Mouse (Mus musculus) forebrain, embryonic 15.5 days (tissue): ENCODE results near the gene Hdlbp. TPM values are rescaled to one million over a fixed set of nuclear protein-coding genes. Genes with fewer than 3 reads are reported as not detected.
A peak's percentile ranks its signal among the peaks of the same experiment; 100 is the strongest.
"Not testable (repeated sequence)": the region's sequence is repeated elsewhere in the genome, so short reads cannot be mapped to it uniquely, and the experiment has no call there.

ENCODE experiments used
- ATAC-seq: fragments of 200-750 bp; cut with Nextera tagmentation; replicated peaks from 2 replicates; pipeline ENCODE4 v1.8.0; 2017; ENCODE audit warnings: mild to moderate bottlenecking, moderate TSS enrichment, moderate library complexity
- H3K27ac ChIP-seq: fragments of 300-500 bp; sonication (generic); replicated peaks from 2 replicates; pipeline ENCODE4 v1.5.1; 2015; ENCODE audit warnings: mild to moderate bottlenecking, inconsistent platforms
- H3K27me3 ChIP-seq: fragments of 300-500 bp; sonication (generic); 2 replicates; pipeline ENCODE4 v1.6.1; 2015; ENCODE audit warnings: inconsistent platforms
- H3K36me3 ChIP-seq: fragments of 300-500 bp; sonication (generic); 2 replicates; pipeline ENCODE4 v1.6.1; 2015; ENCODE audit warnings: mild to moderate bottlenecking, inconsistent platforms
- H3K4me1 ChIP-seq: fragments of 300-500 bp; sonication (generic); 2 replicates; pipeline ENCODE4 v1.6.1; 2015; ENCODE audit warnings: inconsistent platforms
- H3K4me2 ChIP-seq: fragments of 300-500 bp; sonication (generic); replicated peaks from 2 replicates; pipeline ENCODE4 v1.6.1; 2015; ENCODE audit warnings: mild to moderate bottlenecking, inconsistent platforms
- H3K4me3 ChIP-seq: fragments of 300-500 bp; sonication (generic); 2 replicates; pipeline ENCODE4 v1.5.1; 2015; ENCODE audit warnings: mild to moderate bottlenecking, inconsistent platforms
- H3K9ac ChIP-seq: fragments of 300-500 bp; sonication (generic); replicated peaks from 2 replicates; pipeline ENCODE4 v1.6.1; 2015; ENCODE audit warnings: mild to moderate bottlenecking, inconsistent platforms
- H3K9me3 ChIP-seq: fragments of 300-500 bp; sonication (generic); 2 replicates; pipeline ENCODE4 v1.6.1; 2016; ENCODE audit warnings: inconsistent platforms
- WGBS: fragments of 180-500 bp; shearing (Covaris S2); methylation state at CpG from one replicate; pipeline ENCODE4 v1.1.7; 2015; ENCODE audit warnings: mixed read lengths; 5-methylcytosine and 5-hydroxymethylcytosine counted together
- polyA plus RNA-seq: library from polyadenylated mRNA; unstranded; fragments of >200 nt; fragmentation: Nextera tagmentation; extraction: Ambion mirVana; gene quantifications from 2 replicates; pipeline ENCODE4 v1.2.1, GENCODE M21; 2015

Hdlbp gene
- polyA plus RNA-seq, 1 experiment from 2014 or later, result 61.1 TPM

- peaks cover 34% of the 10 kb centered on the region for H3K4me1 ChIP-seq
- peak; percentile 96 for ATAC-seq
- H3K27ac ChIP-seq, result peak overlapping the region; percentile 91
- H3K27me3 ChIP-seq, result no peaks in the 10 kb centered on the region
- H3K4me2 ChIP-seq, result peak overlapping the region; percentile 44
- H3K9ac ChIP-seq, result peak overlapping the region; percentile 77
- H3K4me3 ChIP-seq, result peak overlapping the region; percentile 85
- H3K9me3 ChIP-seq, result no peaks in the 10 kb centered on the region
- under 1% methylated on average over 41 of the region's 41 CpGs for WGBS
- H3K36me3 ChIP-seq, result no peaks in the 10 kb centered on the region; the same call in 1 of the 2 replicates
These were observed 643 bp downstream of the Hdlbp start for GRCm38 (mm10) chr1:93477758-93478585.

GRCm38 (mm10) chr1:93475694-93476093 is 2.9 kb downstream of the Hdlbp start:
- no peaks in the 10 kb centered on the region for H3K36me3 ChIP-seq
- ATAC-seq, result no peak
- no peak overlapping the region for H3K4me3 ChIP-seq
- H3K27me3 ChIP-seq, result no peaks in the 10 kb centered on the region
- 92% methylated on average over 3 of the region's 3 CpGs for WGBS
- no peaks in the 10 kb centered on the region for H3K9me3 ChIP-seq
- no peak overlapping the region for H3K27ac ChIP-seq
- H3K4me2 ChIP-seq, result no peak overlapping the region
- no peak overlapping the region for H3K9ac ChIP-seq
- peaks cover 24% of the 10 kb centered on the region for H3K4me1 ChIP-seq

- no peak overlapping the region for H3K27ac ChIP-seq
- no peak overlapping the region for H3K9ac ChIP-seq
- H3K27me3 ChIP-seq, result no peaks in the 10 kb centered on the region
- H3K4me2 ChIP-seq, result no peak overlapping the region
- H3K36me3 ChIP-seq, result no peaks in the 10 kb centered on the region
- no peaks in the 10 kb centered on the region for H3K9me3 ChIP-seq
- no peak overlapping the region for H3K4me3 ChIP-seq
- 91% methylated on average over 4 of the region's 4 CpGs for WGBS
- no peak for ATAC-seq
- no peaks in the 10 kb centered on the region for H3K4me1 ChIP-seq
These were observed 10.0 kb downstream of the Hdlbp start for GRCm38 (mm10) chr1:93468626-93469025.

GRCm38 (mm10) chr1:93465746-93466145 is 12.9 kb downstream of the Hdlbp start:
- no peak overlapping the region for H3K4me3 ChIP-seq
- H3K27ac ChIP-seq, result no peak overlapping the region
- H3K4me1 ChIP-seq, result no peaks in the 10 kb centered on the region
- no peaks in the 10 kb centered on the region for H3K9me3 ChIP-seq
- H3K36me3 ChIP-seq, result no peaks in the 10 kb centered on the region
- no peak for ATAC-seq
- H3K27me3 ChIP-seq, result no peaks in the 10 kb centered on the region
- H3K9ac ChIP-seq, result no peak overlapping the region
- no peak overlapping the region for H3K4me2 ChIP-seq

GRCm38 (mm10) chr1:93465066-93465465 is 13.5 kb downstream of the Hdlbp start:
- Histone ChIP-seq H3K36me3 (no peaks in the 10 kb centered on the region), H3K27ac (no peak overlapping the region), H3K4me1 (no peaks in the 10 kb centered on the region), H3K9ac (no peak overlapping the region), H3K27me3 (no peaks in the 10 kb centered on the region), H3K4me3 (no peak overlapping the region), H3K9me3 (no peaks in the 10 kb centered on the region), H3K4me2 (no peak overlapping the region)
- ATAC-seq, result no peak

DNA sequence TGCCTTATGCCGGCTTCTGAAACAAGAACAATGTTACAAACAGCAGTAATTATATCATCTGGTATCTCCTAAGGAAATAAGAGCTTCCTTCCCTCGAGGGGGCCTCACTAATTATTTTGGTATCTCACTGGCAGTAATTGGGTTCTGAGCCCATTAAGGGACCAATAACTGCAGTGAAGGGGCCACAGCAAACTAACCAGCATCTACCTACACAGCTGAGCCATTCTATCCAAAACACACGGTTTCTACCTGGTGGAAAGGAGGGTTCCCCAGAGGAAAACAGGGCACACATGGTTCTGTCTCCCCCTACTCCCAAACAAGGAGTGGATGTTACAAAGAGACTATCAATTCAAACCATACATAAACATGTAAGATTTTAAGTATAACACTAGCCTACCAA is 19.5 kb downstream of the Hdlbp start:
- no peaks in the 10 kb centered on the region for H3K27me3 ChIP-seq
- no peaks in the 10 kb centered on the region for H3K36me3 ChIP-seq
- H3K4me1 ChIP-seq, result no peaks in the 10 kb centered on the region
- H3K9me3 ChIP-seq, result no peaks in the 10 kb centered on the region
- H3K4me2 ChIP-seq, result no peak overlapping the region
- no peak overlapping the region for H3K9ac ChIP-seq
- H3K27ac ChIP-seq, result no peak overlapping the region
- no peak overlapping the region for H3K4me3 ChIP-seq
- WGBS, result 47% methylated on average over 3 of the region's 3 CpGs
- ATAC-seq, result no peak

DNA sequence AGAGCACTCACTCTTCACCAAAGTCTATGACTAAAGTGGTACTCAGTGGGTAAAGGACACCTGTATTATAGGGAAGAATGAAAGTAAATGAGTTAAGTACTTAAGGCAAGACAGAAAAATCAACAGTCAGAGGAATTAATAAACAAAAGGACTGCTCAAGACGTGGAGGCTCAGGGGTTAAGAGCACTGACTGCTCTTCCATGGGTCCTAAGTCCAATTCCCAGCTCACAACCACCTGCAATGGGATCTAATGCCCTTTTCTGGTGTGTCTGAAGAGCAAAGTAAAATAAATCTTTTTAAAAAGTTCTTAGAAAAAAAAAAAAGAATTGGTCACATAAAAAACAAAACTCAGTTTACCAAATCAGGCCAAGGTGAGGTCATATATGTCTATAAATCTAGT is 20.3 kb downstream of the Hdlbp start:
- Histone ChIP-seq H3K27me3 (no peaks in the 10 kb centered on the region), H3K9me3 (no peaks in the 10 kb centered on the region), H3K9ac (no peak overlapping the region), H3K36me3 (no peaks in the 10 kb centered on the region), H3K27ac (no peak overlapping the region), H3K4me1 (no peaks in the 10 kb centered on the region), H3K4me3 (no peak overlapping the region), H3K4me2 (no peak overlapping the region)
- 63% methylated on average over 1 of the region's 1 CpGs for WGBS
- ATAC-seq, result no peak

GRCm38 (mm10) chr1:93453721-93454255 is 24.8 kb downstream of the Hdlbp start:
- Histone ChIP-seq H3K9me3 (no peaks in the 10 kb centered on the region), H3K27me3 (no peaks in the 10 kb centered on the region), H3K27ac (no peak overlapping the region), H3K4me1 (no peaks in the 10 kb centered on the region), H3K4me3 (no peak overlapping the region), H3K4me2 (no peak overlapping the region), H3K9ac (no peak overlapping the region), H3K36me3 (no peaks in the 10 kb centered on the region)
- ATAC-seq, result no peak

GRCm38 (mm10) chr1:93450118-93450517 is 28.5 kb downstream of the Hdlbp start:
- H3K4me3 ChIP-seq, ATAC-seq, H3K4me2 ChIP-seq, H3K36me3 ChIP-seq, H3K27me3 ChIP-seq, H3K4me1 ChIP-seq, H3K27ac ChIP-seq, H3K9ac ChIP-seq, H3K9me3 ChIP-seq: not testable (repeated sequence)
- 88% methylated on average over 5 of the region's 5 CpGs for WGBS

DNA sequence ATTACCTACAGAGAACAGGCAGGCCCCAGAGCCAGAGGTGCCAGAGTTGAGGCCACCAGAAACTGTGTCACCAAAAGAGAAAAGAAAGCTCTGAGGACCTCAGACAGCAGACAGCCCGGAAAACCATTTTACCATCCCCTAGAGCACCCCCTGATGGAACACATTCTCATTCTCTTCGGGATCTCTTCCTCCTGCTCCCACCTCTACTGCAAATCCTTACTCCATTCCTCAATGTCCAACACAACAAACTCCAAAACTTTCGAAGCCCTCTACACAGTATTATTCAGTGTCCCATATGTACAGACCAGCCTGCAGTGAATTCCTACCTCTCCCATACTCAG is 32.8 kb downstream of the Hdlbp start:
- ATAC-seq, result peak; percentile 12; the same call in 1 of the 2 replicates
- no peaks in the 10 kb centered on the region for H3K9me3 ChIP-seq
- WGBS, result 16% methylated on average over 3 of the region's 3 CpGs
- H3K27me3 ChIP-seq, result no peaks in the 10 kb centered on the region
- H3K4me2 ChIP-seq, result peak overlapping the region; percentile 99
- H3K4me1 ChIP-seq, result peaks cover 21% of the 10 kb centered on the region
- peak overlapping the region; percentile 72 for H3K9ac ChIP-seq
- peak overlapping the region; percentile 91 for H3K4me3 ChIP-seq
- H3K27ac ChIP-seq, result peak overlapping the region; percentile 59; the same call in 1 of the 2 replicates
- no peaks in the 10 kb centered on the region for H3K36me3 ChIP-seq

GRCm38 (mm10) chr1:93445111-93445821 is 33.3 kb downstream of the Hdlbp start:
- peaks cover 21% of the 10 kb centered on the region for H3K4me1 ChIP-seq
- peak; percentile 94 for ATAC-seq
- under 1% methylated on average over 79 of the region's 84 CpGs for WGBS
- no peaks in the 10 kb centered on the region for H3K9me3 ChIP-seq
- H3K4me2 ChIP-seq, result peak overlapping the region; percentile 99
- peak overlapping the region; percentile 59 for H3K27ac ChIP-seq
- H3K36me3 ChIP-seq, result peaks cover 4% of the 10 kb centered on the region; the same call in 1 of the 2 replicates
- H3K4me3 ChIP-seq, result peak overlapping the region; percentile 91
- H3K27me3 ChIP-seq, result no peaks in the 10 kb centered on the region
- peak overlapping the region; percentile 72 for H3K9ac ChIP-seq

- Histone ChIP-seq H3K4me3 (peak overlapping the region; percentile 91), H3K27ac (peak overlapping the region; percentile 59), H3K27me3 (no peaks in the 10 kb centered on the region), H3K9me3 (no peaks in the 10 kb centered on the region), H3K9ac (peak overlapping the region; percentile 72), H3K4me1 (peaks cover 21% of the 10 kb centered on the region), H3K4me2 (peak overlapping the region; percentile 99), H3K36me3 (peaks cover 5% of the 10 kb centered on the region; the same call in 1 of the 2 replicates)
- WGBS, result 5% methylated on average over 18 of the region's 18 CpGs
- ATAC-seq, result peak; percentile 85
These were observed 34.1 kb downstream of the Hdlbp start for GRCm38 (mm10) chr1:93444405-93445110.
